ENCODE assay signal across 19 mouse cellular contexts in genomic region chr11:116470896-116471295, GRCm38 (mm10). TPM values are rescaled to one million over a fixed set of nuclear protein-coding genes. Genes with fewer than 3 reads are reported as not detected.
A peak's percentile ranks its signal among the peaks of the same experiment; 100 is the strongest.
DNase-seq lines count a peak whose midpoint lies in the region; ATAC-seq and TF ChIP-seq lines count a peak whose summit lies in the region.
"Had no signal": no experiment of that assay in that cellular context is flagged by ENCODE, and none has a peak within 500 bp of the region (broad histone marks: within the 10 kb centered on the region; RNA-seq: fewer than 3 reads in every experiment).

No protein-coding gene starts in this region.

- peaks cover 63% of the 10 kb centered on the region for H3K36me3 ChIP-seq in heart, embryonic 14.5 days (ENCODE audit: control insufficient read depth, insufficient read depth, low read length)
- H3K36me3 ChIP-seq in heart, postnatal 0 days (replicated peaks; ENCODE audit: control insufficient read depth, insufficient read depth, low read length) = peaks cover 51% of the 10 kb centered on the region
- H3K36me3 ChIP-seq in liver, embryonic 13.5 days = peaks cover 61% of the 10 kb centered on the region

- 42% methylated on average over 4 of the region's 4 CpGs for WGBS in heart, embryonic 14.5 days
- WGBS in heart, postnatal 0 days = 39% methylated on average over 4 of the region's 4 CpGs
- 78% methylated on average over 4 of the region's 4 CpGs for WGBS in liver, embryonic 13.5 days (ENCODE audit: insufficient replicate concordance)

- no peak overlapping the region; the same call in 1 of the 2 replicates for H3K9ac ChIP-seq in heart, embryonic 14.5 days (ENCODE audit: low read length)
- H3K9ac ChIP-seq in heart, postnatal 0 days (replicated peaks; ENCODE audit: low read depth, low read length) = no peak overlapping the region; the same call in 1 of the 2 replicates
- H3K9ac ChIP-seq in liver, embryonic 13.5 days = no peak overlapping the region
- H3K9ac ChIP-seq: hindbrain, embryonic 14.5 days; neural tube, embryonic 13.5 days had no signal

- H3K27ac ChIP-seq in gastrocnemius, adult 2 months = peak overlapping the region; percentile 78
- H3K27ac ChIP-seq in heart, embryonic 14.5 days (replicated peaks in 1 of 2; ENCODE audit: control insufficient read depth in 1 of 2, insufficient read depth in 1 of 2, low read depth in 2 of 2, low read length in 2 of 2) = peak overlapping the region; percentile 52 to 72
- H3K27ac ChIP-seq in heart, postnatal 0 days (ENCODE audit: low read depth) = peak overlapping the region; percentile 70
- H3K27ac ChIP-seq in liver, embryonic 13.5 days = peak overlapping the region; percentile 58
- H3K27ac ChIP-seq: hindbrain, embryonic 14.5 days; neural tube, embryonic 13.5 days had no signal

- peak; percentile 75 for DNase-seq in gastrocnemius, adult 2 months
- DNase-seq in gastrocnemius, postnatal 14 days = no peak
- DNase-seq in heart, postnatal 36 days = no peak
- DNase-seq in heart, postnatal 0 days (ENCODE audit: low spot score) = peak; percentile 58
- no peak for DNase-seq in liver, embryonic 13.5 days
- no peak for DNase-seq in left cerebral cortex, adult 11 months (ENCODE audit: low spot score)
- DNase-seq: cerebellum, adult 9-10 months; layer of hippocampus, adult 9-11 months; lung, adult 18-20 months; midbrain, embryonic 14.5 days; thymus, postnatal 36 days had no signal

- no peak overlapping the region for H3K4me3 ChIP-seq in gastrocnemius, adult 2 months
- H3K4me3 ChIP-seq in heart, embryonic 14.5 days (ENCODE audit: control insufficient read depth in 1 of 2, insufficient read depth in 1 of 2, low read depth in 1 of 2, low read length in 2 of 2) = no peak overlapping the region
- H3K4me3 ChIP-seq in heart, postnatal 0 days (ENCODE audit: low read depth, low read length) = no peak overlapping the region
- H3K4me3 ChIP-seq in liver, embryonic 13.5 days (replicated peaks) = no peak overlapping the region
- H3K4me3 ChIP-seq: megakaryocyte, embryonic 14.5 days; neural tube, embryonic 13.5 days had no signal

- intact Hi-C loops in gastrocnemius, adult 2 months (cut with DNase I) = no loop called here
- intact Hi-C loops in gastrocnemius, postnatal 14 days (cut with DNase I; ENCODE audit: low total_unique reads) = no loop called here
- intact Hi-C loops in heart, postnatal 36 days (cut with DNase I) = no loop called here

- no peak for TF ChIP-seq CTCF in gastrocnemius, adult 2 months (IDR thresholded peaks at IDR 0.05)
- no peak for TF ChIP-seq CTCF in heart, postnatal 0 days (IDR thresholded peaks at IDR 0.05; ENCODE audit: low read depth)

- H3K27me3 ChIP-seq in heart, embryonic 14.5 days (ENCODE audit: control insufficient read depth, insufficient read depth, low read length) = no peaks in the 10 kb centered on the region
- H3K27me3 ChIP-seq in heart, postnatal 0 days (ENCODE audit: control insufficient read depth, insufficient read depth, low read length) = no peaks in the 10 kb centered on the region
- H3K27me3 ChIP-seq in liver, embryonic 13.5 days = 0 out of 2 replicates have a peak, but pooled peaks cover 4% of the 10 kb centered on the region
- H3K27me3 ChIP-seq: neural tube, embryonic 13.5 days had no signal

- no peak overlapping the region for H3K4me2 ChIP-seq in heart, embryonic 14.5 days (ENCODE audit: low read length)
- no peak overlapping the region for H3K4me2 ChIP-seq in heart, postnatal 0 days (ENCODE audit: low read depth, low read length)
- H3K4me2 ChIP-seq in liver, embryonic 13.5 days = no peak overlapping the region
- H3K4me2 ChIP-seq: hindbrain, embryonic 14.5 days; neural tube, embryonic 13.5 days had no signal

- peaks cover 3 to 5% of the 10 kb centered on the region in 2 experiments; a peak in 2 of 4 replicates for H3K4me1 ChIP-seq in heart, embryonic 14.5 days (ENCODE audit: control insufficient read depth in 2 of 2, insufficient read depth in 2 of 2, low read length in 2 of 2)
- H3K4me1 ChIP-seq in heart, postnatal 0 days (ENCODE audit: control insufficient read depth, insufficient read depth) = peaks cover 4% of the 10 kb centered on the region; the same call in 1 of the 2 replicates
- peaks cover 16% of the 10 kb centered on the region for H3K4me1 ChIP-seq in liver, embryonic 13.5 days (replicated peaks)
- H3K4me1 ChIP-seq: neural tube, embryonic 13.5 days had no signal

- no peak for TF ChIP-seq EP300 in heart, postnatal 0 days (IDR thresholded peaks at IDR 0.05; ENCODE audit: low read depth)

- no peaks in the 10 kb centered on the region for H3K9me3 ChIP-seq in heart, embryonic 14.5 days (ENCODE audit: control insufficient read depth, low read length)
- no peaks in the 10 kb centered on the region for H3K9me3 ChIP-seq in heart, postnatal 0 days (replicated peaks; ENCODE audit: control insufficient read depth, low read length)
- H3K9me3 ChIP-seq in liver, embryonic 13.5 days (replicated peaks) = no peaks in the 10 kb centered on the region
- H3K9me3 ChIP-seq: megakaryocyte, embryonic 14.5 days; neural tube, embryonic 13.5 days had no signal

- peak; percentile 72; the same call in 1 of the 2 replicates for ATAC-seq in heart, embryonic 14.5 days (ENCODE audit: insufficient number of reproducible peaks, insufficient read depth, low FRiP score, low read depth)
- ATAC-seq in heart, postnatal 0 days (ENCODE audit: insufficient read depth, low read depth) = peak; percentile 80
- no peak for ATAC-seq in liver, embryonic 13.5 days (ENCODE audit: low read depth)
- ATAC-seq: forebrain, embryonic 14.5 days had no signal

RNA-seq across cellular contexts. Expression of gene Qrich2, which starts 4.9 kb away (rescaled TPM):
- total RNA-seq in gastrocnemius, adult 2 months (2021) = under 1 TPM in 1 of 2 experiments, not detected in 1; 0.06 TPM
- total RNA-seq in gastrocnemius, postnatal 14 days (2021) = not detected
- not detected in 2 replicates for polyA plus RNA-seq in heart, embryonic 14.5 days (2014; fragmentation: Nextera tagmentation; extraction: Ambion mirVana)
- total RNA-seq in heart, postnatal 36 days (2021) = under 1 TPM in 1 of 2 experiments, not detected in 1; 0.11 TPM
- total RNA-seq in heart, postnatal 0 days (2014; rRNA removed; ENCODE audit: low replicate concordance) = 0.23 TPM in 1 of 2 replicates, not detected in the other
- polyA plus RNA-seq in heart, postnatal 0 days (2015; fragmentation: Nextera tagmentation; extraction: Ambion mirVana) = not detected in 2 replicates
- polyA plus RNA-seq in liver, embryonic 13.5 days (2015; fragmentation: Nextera tagmentation; extraction: Ambion mirVana) = not detected in 2 replicates
- total RNA-seq: granulocyte monocyte progenitor cell, adult 5-6 weeks; left cerebral cortex, adult 8-10 months had no signal
- polyA plus RNA-seq: embryonic facial prominence, embryonic 11.5 days; forebrain, embryonic 14.5 days; hindbrain, embryonic 14.5 days; midbrain, embryonic 14.5 days; neural tube, embryonic 13.5 days had no signal

RNA-seq across cellular contexts. Expression of gene Prpsap1, which starts 23.1 kb away (rescaled TPM):
- total RNA-seq in gastrocnemius, adult 2 months (2021) = 10 to 100 TPM; 14.2 to 15.1 TPM
- 10 to 100 TPM; 22.4 to 24.6 TPM for total RNA-seq in gastrocnemius, postnatal 14 days (2021)
- 89.8 and 93.4 TPM in 2 replicates for polyA plus RNA-seq in heart, embryonic 14.5 days (2014; fragmentation: Nextera tagmentation; extraction: Ambion mirVana)
- total RNA-seq in heart, postnatal 36 days (2021) = 10 to 100 TPM; 30.9 to 34.6 TPM
- total RNA-seq in heart, postnatal 0 days (2014; rRNA removed; ENCODE audit: low replicate concordance) = 43.3 and 46.6 TPM in 2 replicates
- 59.2 and 62.2 TPM in 2 replicates for polyA plus RNA-seq in heart, postnatal 0 days (2015; fragmentation: Nextera tagmentation; extraction: Ambion mirVana)
- polyA plus RNA-seq in liver, embryonic 13.5 days (2015; fragmentation: Nextera tagmentation; extraction: Ambion mirVana) = 59.3 and 62.7 TPM in 2 replicates

RNA-seq across cellular contexts. Expression of gene Ubald2, which starts 37.0 kb away (rescaled TPM):
- total RNA-seq in gastrocnemius, adult 2 months (2021) = 10 to 100 TPM; 38.7 to 50.9 TPM
- total RNA-seq in gastrocnemius, postnatal 14 days (2021) = 10 to 100 TPM; 42.6 to 58.9 TPM
- 53.4 and 62.9 TPM in 2 replicates for polyA plus RNA-seq in heart, embryonic 14.5 days (2014; fragmentation: Nextera tagmentation; extraction: Ambion mirVana)
- 10 to 100 TPM; 40.4 to 44.9 TPM for total RNA-seq in heart, postnatal 36 days (2021)
- total RNA-seq in heart, postnatal 0 days (2014; rRNA removed; ENCODE audit: low replicate concordance) = 48.3 and 161 TPM in 2 replicates
- 32.3 and 41.9 TPM in 2 replicates for polyA plus RNA-seq in heart, postnatal 0 days (2015; fragmentation: Nextera tagmentation; extraction: Ambion mirVana)
- polyA plus RNA-seq in liver, embryonic 13.5 days (2015; fragmentation: Nextera tagmentation; extraction: Ambion mirVana) = 28.2 and 33.0 TPM in 2 replicates

RNA-seq across cellular contexts. Expression of gene Rnf157, which starts 58.1 kb away (rescaled TPM):
- 10 to 100 TPM; 24.3 to 32.0 TPM for total RNA-seq in gastrocnemius, adult 2 months (2021)
- total RNA-seq in gastrocnemius, postnatal 14 days (2021) = 10 to 100 TPM; 38.3 to 48.7 TPM
- polyA plus RNA-seq in heart, embryonic 14.5 days (2014; fragmentation: Nextera tagmentation; extraction: Ambion mirVana) = 8.3 and 8.4 TPM in 2 replicates
- 1 to 10 TPM; 5.8 to 6.1 TPM for total RNA-seq in heart, postnatal 36 days (2021)
- 10.8 and 11.4 TPM in 2 replicates for total RNA-seq in heart, postnatal 0 days (2014; rRNA removed; ENCODE audit: low replicate concordance)
- 2.2 and 3.5 TPM in 2 replicates for polyA plus RNA-seq in heart, postnatal 0 days (2015; fragmentation: Nextera tagmentation; extraction: Ambion mirVana)
- 1.1 and 1.4 TPM in 2 replicates for polyA plus RNA-seq in liver, embryonic 13.5 days (2015; fragmentation: Nextera tagmentation; extraction: Ambion mirVana)

RNA-seq across cellular contexts. Expression of gene Sphk1, which starts 59.8 kb away (rescaled TPM):
- total RNA-seq in gastrocnemius, adult 2 months (2021) = 1 to 10 TPM in 1 of 2 experiments, under 1 TPM in 1; 0.36 to 1.7 TPM
- total RNA-seq in gastrocnemius, postnatal 14 days (2021) = 1 to 10 TPM; 1.6 to 2.6 TPM
- 2.3 and 2.5 TPM in 2 replicates for polyA plus RNA-seq in heart, embryonic 14.5 days (2014; fragmentation: Nextera tagmentation; extraction: Ambion mirVana)
- 1 to 10 TPM; 1.0 to 1.2 TPM for total RNA-seq in heart, postnatal 36 days (2021)
- 1.9 and 3.1 TPM in 2 replicates for total RNA-seq in heart, postnatal 0 days (2014; rRNA removed; ENCODE audit: low replicate concordance)
- 2.0 TPM in 2 replicates for polyA plus RNA-seq in heart, postnatal 0 days (2015; fragmentation: Nextera tagmentation; extraction: Ambion mirVana)
- 28.5 and 32.7 TPM in 2 replicates for polyA plus RNA-seq in liver, embryonic 13.5 days (2015; fragmentation: Nextera tagmentation; extraction: Ambion mirVana)
- total RNA-seq: granulocyte monocyte progenitor cell, adult 5-6 weeks had no signal

Comparison
In these comparisons a context has a peak if more than half of its experiments do, and no peak if none do; other contexts are left out.
1. DNase-seq: peak in gastrocnemius, adult 2 months (single experiment) and heart, postnatal 0 days (single experiment); none in gastrocnemius, postnatal 14 days (single experiment), heart, postnatal 36 days (0 of 2), liver, embryonic 13.5 days (single experiment) and left cerebral cortex, adult 11 months (single experiment).
2. Peak in every context shown above with its lines, with median percentiles within 50 percentile points of each other: H3K27ac ChIP-seq.